Mouse (Mus musculus): ENCODE measurements around the gene AI464131.

AI464131 gene

DNA sequence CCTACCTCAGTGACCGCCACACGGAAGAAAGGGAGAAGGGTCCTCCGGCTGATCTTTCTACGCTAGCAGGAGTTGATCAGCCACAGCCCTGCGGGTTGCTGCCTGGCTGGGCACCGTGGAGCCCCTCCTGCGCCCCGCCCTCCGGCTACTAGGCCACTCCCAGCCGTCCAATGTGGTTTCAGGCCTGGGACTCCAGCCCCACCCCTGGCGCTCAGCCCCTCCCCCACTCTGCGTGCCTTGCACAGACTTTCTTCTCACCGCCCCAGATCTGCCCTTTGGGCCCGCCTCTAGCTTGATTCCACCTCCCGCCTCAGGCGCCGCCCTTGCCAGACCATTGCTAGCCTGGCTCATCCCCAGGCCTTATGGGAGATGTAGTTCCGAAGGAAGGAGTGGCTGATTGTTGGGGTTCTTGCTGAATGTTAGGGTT, at the start of gene AI464131:
AI464131 (minus strand) TSS at position 91 of the 427 bp plus-strand sequence.
- DNase-seq, result peak; percentile 93

DNA sequence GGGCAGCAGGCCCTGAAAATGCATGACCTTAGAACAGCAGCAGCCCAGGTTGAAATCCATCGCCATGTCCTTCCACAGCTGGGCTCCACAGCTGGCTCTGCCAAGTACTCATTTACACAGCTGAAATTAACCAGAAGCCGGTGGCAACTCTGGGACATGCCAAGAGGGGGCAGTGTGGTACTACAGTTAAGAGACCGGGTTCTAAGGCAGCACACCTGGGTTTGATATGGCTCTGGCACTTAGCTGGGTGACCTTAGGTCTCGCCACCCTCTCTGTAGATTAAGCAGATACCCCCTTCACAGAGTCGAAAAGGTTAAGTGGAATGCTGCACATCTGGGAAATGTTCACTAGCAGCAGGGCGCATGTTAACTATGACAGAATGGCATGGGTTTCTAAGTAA, 49.7 kb upstream of the AI464131 start:
- peak; percentile 67 for DNase-seq

DNA sequence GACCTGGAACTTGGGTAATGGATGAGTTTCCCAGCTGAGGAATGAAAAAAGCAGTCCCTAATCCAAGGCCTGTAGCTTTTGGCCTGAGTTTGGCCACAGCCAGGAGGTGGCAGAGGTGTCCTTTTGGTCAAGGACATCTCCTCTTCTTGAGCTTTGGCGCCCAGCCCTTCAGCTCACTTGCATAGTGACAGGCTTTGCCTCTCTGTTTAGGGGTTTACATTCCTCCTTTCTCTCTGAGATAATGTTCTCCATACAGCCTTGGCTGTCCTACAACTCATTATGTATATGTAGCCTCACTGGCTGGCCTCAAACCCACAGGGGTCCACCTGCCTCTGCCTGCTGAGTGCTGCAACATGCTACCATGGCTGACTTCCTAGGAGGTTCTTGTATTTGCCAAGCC, 44.2 kb upstream of the AI464131 start:
- no peak for DNase-seq

DNA sequence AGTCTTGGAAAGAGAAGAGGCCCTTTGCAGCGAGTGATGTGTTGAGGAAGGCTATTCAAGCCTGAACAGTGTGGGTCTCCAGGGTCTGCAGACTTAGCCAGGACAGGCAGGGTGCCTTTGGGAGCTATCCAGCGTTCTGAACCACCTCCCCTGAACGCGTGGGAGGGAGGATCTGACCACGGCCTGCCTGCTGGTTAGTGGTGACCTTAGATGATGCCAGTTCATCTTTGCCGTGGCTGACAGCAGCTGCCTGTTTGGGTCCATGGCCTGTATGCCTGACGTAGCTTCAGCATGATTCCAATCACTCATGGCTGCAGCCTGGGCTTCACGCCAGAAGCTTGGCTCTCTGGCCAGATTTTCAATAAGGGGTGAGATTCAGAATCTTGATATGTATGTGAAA, 43.1 kb upstream of the AI464131 start:
- DNase-seq, result peak; percentile 37

DNA sequence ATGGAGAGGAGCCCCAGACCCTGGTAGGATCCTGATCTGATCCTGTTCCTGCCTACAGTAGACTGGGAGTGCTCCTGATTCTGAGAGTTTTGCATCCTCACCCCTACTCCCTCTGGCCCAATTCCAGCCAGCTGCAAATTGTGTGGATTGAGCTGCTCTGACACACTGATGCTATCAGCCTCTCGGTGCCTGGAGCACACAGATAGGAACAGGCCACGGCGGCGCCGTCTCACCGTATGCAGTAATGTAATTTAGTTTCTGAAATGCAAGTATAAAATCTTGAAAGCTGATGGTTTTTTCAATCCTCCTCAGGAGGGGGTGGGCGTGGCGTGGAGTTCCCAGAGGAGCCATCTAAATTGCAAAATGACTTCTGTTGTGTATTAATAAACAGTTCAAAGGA, 39.3 kb upstream of the AI464131 start:
- no peak for DNase-seq

DNA sequence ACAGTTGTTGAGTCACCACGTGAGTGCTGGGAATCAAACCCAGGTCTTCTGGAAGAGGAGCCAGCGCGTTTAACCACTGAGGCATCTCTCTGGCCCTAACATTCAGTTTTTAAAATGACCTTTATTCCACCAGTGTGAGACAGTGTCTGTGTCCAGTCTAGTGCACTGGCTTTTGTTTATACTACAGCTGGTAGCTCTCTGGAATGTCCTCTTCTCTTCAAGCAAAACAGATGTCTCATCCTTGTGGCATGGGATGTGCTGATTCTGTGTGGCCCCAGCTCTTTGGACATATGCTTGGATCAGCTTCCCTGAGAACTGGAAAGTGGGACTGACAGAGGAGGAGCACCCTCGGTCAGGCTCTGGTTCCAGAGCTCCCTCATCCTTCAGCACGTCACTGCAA, 32.0 kb upstream of the AI464131 start:
- no peak for DNase-seq

DNA sequence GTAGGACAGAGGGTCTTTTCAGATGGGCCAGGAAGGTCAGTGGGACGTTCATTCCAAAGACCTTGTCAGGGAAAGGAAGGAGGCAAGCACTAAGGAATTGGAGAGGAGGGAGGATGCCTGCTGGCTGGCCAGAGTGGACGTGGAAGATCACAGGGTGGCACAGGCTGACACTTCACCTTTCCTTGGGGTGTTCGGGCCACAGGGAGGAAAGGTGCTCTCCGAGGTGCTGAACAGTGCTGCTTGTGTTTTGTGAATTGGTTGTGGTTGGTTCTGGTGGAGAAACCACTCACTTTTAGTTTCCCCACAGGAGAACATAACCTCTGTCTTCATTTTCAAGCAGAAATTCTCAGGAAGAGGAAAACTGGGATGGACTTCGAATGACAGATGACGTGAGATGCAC, 29.5 kb upstream of the AI464131 start:
- no peak for DNase-seq

DNA sequence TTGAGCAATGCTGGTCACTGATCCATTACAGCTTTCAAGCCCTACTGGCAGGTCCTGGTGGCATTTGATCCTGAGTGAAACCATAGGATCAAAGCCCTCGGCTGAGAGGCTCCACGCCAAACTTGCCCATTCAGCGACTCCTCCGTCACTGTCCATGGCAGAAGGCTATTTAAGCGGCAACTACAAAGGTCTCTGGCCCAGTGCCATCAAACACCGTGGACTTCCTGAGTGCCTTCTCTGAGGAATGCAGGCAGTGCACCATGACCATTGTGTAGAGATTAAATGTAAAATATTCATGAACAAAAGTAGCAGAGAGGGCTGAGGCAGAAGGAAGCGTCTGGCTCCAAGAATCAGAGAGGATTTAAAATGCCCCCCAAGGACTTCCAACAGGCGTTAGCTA, 25.1 kb upstream of the AI464131 start:
- no peak for DNase-seq

DNA sequence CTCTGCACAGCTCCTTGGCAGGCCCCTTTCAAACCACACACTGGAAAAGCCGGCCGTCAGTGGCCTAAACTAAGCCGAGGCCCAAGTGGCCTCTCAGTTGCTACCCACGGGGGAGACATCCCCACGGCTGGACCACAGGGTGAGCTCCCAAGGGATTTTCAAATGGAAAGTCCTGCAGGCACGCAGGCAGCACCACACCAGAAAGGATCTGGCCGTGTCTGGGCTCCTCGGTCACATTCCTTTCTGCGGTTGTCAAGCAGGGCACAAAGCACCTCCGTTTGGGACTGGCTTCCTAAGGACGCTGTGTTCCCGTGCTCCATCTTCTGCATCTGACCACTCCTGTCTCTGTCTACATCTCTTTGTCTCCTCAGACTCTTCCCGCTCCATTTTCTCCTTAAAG, 24.2 kb upstream of the AI464131 start:
- DNase-seq, result no peak

DNA sequence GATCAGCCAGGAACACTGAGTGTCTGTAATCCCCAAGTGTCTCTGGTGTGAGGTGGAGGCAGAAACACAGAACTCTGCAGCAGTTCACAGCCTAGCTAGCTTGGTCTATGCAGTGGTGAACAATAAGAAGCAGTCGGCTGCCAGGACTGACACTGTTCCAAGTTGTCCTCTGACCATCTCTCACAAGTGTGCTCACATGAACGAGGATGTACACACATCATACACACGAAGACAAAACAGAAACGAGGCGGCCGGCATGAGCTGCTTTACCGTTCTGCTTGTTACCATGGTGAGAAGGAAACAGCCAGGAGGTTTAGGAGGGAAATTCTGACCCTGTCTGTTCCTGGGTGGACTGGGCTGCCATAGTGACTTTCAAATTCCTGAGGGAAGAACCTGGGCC, 23.7 kb upstream of the AI464131 start:
- no peak for DNase-seq

DNA sequence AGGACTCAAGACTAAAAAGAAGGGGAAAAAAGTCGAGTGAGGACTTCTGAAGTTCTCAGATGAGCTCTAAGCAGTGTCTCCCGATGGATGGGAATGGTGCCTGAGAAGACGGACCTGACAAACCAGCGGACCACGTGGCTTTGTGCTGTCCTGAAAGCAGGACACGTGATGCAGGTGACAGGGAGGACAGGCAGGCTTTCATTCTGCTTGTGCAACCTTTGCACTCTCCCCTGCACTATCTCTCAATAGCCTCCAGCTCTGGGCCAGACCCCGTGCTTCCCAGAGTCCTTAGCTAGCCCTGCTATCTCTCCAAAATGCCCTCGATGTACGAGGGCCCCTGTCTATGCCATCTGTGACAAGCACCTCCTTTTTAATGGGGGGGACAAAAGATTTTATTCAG, 22.0 kb upstream of the AI464131 start:
- no peak for DNase-seq

DNA sequence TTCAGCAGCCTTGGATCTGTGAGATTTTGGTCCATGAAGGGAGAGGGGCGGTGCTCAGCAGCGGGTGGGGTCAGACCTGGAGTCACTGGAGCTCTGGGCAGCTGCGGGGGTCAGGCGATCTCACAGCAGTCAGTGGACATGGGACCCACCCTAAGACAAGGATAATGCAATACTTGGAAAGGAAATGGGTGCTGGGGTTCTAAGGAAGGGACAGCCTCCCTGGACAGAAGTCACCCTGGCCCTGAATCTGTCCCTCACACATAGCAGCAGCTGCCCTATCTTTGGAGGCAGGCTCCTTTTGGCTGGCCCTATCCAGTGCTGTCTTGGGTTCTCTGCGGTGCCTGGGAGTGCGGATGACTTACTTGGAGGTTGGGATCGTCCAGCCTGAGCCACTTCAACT, 21.0 kb upstream of the AI464131 start:
- no peak for DNase-seq

DNA sequence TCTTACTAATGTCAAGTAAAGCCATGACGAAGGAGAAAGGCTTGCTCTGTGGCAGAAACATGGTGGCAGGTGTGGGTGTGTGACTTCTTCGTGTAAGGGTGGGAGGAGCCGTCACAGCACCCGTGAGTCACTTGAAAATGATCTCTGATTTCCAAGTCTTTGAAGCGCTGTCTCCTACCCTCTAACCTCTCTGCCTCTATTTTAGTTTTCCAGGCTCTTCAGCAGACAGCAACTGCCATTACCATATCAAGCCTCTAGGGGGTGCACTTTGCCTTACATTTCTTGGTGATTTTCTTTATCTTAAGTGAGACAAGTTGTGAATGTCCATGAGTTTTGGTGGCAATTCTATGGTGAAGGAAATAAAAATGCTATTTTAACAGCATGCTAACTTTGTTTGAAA, 19.9 kb upstream of the AI464131 start:
- peak; percentile 58 for DNase-seq

DNA sequence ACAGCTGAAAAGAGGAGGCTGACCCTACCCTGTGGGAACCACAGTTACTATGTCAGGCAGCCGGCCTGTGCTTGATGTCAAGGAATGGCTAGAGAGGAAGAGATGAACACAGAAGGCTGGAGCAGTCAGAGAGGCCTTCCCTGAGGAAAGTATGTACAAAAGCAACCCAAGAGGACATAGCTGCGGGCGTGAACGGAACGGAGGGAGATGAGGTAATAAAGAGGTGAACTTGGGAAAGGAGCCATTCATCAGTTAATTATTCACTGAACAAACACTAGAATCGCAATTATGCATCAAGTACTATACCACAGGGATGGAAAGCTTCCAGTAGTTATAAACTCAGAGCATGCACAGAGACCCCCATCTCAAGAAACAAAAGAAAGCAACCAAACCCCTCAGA, 19.3 kb upstream of the AI464131 start:
- DNase-seq, result no peak

DNA sequence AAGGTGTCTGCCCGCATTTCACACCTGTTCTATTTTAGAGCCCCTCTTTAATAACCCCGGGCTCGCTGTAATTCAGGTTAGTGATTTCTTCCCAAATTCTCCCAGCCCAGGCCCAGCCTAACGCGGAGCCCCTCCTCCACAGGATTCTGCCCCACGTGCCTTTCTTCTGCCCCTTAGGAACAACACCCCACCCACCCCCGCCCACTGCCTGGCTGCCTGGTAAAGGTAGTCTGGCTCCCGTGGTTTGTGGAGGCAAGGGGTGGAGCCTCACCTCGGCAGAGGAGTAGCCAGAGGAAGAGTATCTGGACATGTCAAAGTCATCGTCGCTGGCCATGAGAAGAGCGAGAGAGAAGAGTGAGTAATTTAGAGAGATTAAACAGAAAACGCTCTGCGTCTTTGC, 17.8 kb upstream of the AI464131 start:
- no peak for DNase-seq

DNA sequence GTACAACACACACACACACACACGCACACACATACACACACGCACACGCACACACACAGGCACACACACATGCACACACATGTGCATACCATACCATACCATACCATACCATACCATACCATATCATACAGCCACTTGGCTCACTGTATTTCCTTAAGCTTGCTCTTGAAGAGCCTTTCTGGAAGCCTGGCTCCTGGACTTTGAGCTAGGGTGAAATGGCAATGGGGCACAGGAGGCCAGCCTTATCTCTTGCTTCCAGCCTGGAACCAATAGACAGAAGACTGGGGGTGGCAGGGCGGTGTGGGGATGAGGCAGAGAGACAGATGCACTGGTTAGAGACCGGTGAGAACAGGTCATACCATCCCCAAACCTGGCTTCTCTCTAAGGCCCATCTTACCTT, 16.3 kb upstream of the AI464131 start:
- DNase-seq, result no peak

DNA sequence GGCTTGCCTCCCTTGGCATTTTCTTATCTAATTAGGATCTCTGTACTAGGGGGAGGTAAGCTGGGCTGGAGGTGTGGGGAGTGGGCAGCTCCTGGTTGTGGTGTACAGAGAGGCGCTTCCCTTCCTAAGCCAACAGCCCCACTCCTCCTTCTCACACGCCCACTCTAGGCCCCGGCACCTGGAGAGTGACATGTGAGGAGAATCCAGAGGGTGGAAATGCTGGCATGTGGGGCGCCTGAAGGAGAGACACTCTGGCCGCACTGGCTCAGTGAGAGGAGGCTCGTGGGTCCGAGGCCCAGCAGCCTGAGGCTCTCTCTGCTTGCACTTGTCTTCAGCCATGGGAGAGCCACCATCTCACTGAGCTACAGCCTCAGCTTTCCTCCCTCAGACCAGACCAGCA, 15.5 kb upstream of the AI464131 start:
- no peak for DNase-seq

DNA sequence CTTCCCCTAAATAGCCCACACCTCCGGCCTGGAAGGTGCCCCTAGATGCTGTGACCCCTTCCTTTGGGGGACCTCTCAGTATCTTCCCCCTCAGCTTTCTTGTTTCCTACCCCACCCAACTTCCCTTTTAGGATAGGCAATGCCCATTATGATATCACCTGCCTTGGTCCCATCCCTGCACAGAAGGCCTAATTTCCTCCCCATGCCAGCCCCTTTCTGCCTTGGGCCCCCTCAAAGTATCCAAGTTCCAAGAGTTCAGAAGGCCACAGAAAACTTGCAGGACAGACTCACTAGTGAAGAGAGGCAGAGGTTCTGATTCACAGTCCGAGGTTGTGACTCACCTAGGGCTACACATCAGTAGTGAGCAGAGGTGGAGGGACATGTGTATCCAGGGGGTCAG, 14.4 kb upstream of the AI464131 start, which contains the start of gene 1110017D15Rik:
1110017D15Rik (minus strand) TSS at position 101 of the 400 bp plus-strand sequence.
- no peak for DNase-seq

DNA sequence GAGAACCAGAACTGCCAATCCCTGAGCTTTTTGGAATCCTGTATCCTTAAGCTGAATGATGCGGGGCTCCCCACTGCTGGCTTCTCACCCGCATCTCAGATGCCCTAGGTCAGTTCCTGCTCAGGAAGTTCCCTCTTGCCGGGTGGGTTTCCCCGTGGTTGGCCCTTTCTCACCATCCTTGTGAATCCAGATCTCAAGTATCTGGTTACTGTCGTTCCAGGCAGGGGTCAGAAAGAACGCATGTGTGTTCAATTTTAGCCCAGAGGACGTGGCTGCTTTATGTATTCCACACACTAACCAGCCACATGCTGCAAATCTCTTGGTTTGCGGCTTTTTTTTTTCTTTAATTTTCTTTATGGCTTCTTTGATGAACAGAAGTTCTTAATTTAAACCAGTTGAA, 10.8 kb upstream of the AI464131 start:
- DNase-seq, result no peak

DNA sequence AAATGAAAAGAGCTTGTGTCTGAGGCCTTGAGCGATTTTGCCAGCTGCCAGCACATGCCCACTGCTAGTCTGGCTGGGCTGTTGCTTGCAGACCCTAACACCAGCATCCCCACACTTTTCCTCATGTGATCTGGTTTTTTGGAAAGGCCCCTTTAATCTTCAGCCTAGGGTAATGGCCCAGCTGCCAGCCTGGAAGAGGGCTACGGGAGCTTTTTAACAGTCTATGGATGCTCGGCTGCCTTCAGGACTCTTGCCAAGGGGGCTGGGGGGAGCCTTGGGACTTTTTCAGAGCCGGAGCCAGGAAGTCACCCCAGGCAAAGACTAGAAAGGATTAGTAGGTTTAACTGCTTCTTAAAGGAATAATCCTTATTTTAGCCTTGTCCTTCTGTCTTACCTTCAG, 10.4 kb upstream of the AI464131 start:
- no peak for DNase-seq

DNA sequence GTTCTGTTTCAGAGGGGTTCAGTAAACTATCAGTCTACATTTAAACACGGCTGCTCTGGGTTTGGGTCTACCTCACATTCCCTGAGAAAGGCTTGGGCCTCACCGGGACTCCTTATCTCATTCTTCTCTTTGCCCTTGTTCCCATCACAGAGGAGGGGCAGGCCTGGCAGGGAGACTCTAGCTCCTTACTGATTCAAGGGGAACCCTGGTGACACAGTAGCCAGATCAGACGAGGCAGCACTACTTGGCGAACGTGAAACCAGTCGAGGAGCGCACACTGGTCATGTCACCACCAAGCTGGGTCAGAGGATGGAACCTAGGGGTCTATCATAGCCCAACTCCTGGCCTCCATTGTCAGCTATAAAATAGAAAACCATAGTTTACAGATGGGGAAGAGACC, 5.1 kb upstream of the AI464131 start:
- no peak for DNase-seq

DNA sequence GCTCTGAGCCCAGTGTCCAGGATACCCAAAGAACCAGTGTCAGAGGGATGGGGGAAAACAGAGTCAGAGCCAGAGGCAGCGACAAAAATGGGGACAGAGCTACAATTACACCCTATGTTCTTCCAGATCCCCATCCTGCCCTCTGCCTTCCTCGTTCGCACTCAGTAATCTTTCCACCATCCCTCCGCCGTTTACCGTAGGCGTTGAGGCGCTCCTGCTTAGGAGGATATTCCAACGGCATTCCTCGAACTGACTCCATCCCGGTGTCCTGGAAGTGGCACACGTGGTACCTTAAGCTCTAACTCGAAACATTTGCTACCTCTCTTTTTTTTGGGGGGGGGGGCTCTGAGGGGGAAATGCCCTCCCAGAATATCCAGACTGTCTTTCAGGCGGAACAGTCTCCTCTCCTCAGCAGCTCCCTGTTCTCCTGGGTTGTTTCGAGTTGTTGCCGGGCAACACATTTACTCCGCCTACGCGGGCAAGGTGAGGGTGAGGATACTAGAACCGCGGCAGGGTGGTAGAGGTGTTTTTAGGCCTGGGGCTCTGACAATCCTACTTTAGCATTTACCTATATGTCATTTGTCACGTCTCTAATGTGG, 4.5 kb upstream of the AI464131 start:
- no peak for DNase-seq

DNA sequence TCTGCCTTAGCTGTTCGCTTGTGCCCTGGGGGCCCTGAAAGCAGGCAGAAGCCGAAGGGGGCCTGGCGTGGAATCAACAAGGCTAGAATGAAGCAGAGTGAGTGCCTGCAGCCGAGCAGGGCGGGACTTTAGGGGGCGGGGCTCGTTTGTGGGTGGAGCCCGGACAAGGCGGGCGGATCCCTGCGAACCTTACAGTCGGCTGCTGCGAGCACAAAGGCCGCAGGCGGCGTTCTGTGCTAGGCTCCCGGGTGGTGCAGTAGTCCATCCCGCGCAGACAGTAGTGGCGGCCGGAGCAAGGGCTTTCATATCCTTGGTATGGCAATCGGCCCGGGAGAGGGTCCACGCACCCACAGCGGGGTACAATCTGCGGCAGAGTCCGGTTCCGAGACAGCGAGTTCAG, 4.0 kb upstream of the AI464131 start:
- DNase-seq, result peak; percentile 80

DNA sequence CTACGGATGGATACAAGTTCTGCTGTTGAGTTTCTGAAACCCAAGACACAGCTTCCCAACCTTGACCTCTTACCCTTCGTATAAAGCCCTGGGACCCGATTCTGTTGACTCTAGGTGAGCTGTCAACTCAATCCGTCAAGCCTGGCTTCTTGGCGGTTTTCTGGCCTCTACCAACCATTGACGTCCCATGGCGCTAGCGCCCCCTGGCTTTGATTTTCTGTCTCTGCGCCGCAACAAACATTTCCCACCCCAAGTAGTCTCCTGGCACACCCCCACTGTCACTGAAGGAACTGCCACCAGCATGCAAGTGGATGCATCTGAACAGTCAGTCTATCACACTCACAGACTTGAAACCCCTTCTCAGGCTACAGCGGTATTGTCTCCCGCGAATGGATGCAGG, 3.3 kb upstream of the AI464131 start:
- DNase-seq, result peak; percentile 68

DNA sequence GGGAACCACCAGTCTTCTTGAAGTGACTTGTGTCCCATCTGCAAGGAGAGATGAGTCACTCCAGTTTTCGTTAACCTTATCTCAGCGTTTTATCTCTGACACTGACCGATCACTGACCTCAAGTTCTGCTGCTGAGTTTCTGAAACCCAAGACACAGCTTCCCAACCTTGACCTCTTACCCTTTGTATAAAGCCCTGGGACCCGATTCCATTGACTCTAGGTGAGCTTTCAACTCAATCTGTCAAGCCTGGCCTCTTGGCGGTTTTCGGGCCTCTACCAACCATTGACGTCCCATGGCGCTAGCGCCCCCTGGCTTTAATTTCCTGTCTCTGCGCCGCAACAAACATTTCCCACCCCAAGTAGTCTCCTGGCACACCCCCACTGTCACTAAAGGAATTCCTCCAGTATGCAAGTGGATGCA, 2.3 kb upstream of the AI464131 start:
- no peak for DNase-seq

DNA sequence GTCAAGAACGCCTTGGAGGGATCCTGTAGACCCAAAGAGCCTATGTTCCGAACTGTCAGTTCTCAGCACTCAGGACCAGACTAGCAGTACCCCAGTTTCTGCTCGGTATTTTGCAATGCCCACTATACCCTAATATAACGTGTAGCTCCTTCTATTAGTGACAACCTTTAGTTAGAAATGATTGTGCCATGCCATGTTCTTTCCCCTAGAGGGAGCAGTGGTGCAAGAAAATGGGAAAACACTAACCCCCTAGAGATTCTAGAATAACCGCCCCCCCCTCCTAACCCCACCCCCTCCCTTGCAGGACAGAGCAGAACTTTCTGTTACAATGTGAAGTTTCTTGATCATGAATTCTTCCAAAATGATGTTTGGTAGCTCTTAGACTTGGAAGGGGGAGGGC, 1.4 kb upstream of the AI464131 start:
- DNase-seq, result no peak
